Mouse (Mus musculus) megakaryocyte progenitor cell, adult 5-6 weeks (primary cell): ENCODE measurements around the gene Ccdc181. TPM values are rescaled to one million over a fixed set of nuclear protein-coding genes. Genes with fewer than 3 reads are reported as not detected.

Experiments used
- ATAC-seq: replicated peaks from 2 replicates; pipeline ENCODE4 v1.8.0; 2016; ENCODE audit warnings: mild to moderate bottlenecking, moderate TSS enrichment, inconsistent platforms; ENCODE audit not compliant: poor library complexity
- total RNA-seq, 2 experiments: library from RNA; stranded (forward) in 1 of 2; stranded (reverse) in 1 of 2; fragments of 157-497, 149-512 nt in 1 of 2; fragments of 200-1000 nt in 1 of 2; gene quantifications; 2 replicates each; pipeline versions ENCODE4 v1.2.3 to v1.2.4; 2015 to 2017

Ccdc181 gene
- total RNA-seq, 2 experiments from 2014 or later = 13.5 to 29.0 TPM

DNA sequence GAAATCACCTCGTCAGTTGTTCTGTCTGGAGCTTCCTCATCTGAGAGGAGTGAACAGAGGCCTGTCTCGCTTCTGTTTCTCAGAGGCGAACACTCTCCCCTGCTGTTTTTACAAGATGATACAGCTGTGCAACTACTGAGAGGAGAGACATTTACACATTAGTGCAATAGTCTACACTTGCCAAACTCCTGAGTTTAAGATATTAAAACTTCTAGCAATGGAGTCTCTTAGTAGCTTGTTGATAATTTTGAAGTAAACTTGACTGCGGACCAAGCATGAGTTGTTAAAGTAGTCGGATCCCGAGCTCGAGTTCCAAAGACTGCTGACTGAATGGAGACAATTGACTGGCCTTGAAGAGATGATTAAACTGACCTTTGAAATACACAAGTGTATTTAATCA lies 52.4 kb downstream of the Ccdc181 start:
- ATAC-seq = no peak

- no peak for ATAC-seq
These were observed 57.2 kb downstream of the Ccdc181 start for GRCm38 (mm10) chr1:164332559-164332958.

DNA sequence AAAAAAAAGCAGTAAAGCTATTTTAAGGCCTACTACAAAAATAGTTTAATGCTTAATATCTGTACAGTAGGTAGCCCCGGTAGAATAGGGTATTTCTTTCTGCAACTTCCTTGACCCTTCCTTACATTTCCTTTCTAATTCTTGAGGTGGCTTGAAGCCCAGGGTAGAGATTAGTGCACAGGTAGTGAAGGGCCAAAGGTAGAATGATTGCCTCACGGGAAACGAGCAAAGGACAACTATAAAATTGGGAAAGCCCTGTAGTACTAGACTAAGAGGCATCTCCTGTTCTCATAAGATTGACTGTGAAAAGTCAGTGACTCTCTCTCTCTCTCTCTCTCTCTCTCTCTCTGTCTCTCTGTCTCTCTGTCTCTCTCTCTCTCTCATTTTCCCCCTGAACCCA lies 60.0 kb downstream of the Ccdc181 start:
- no peak for ATAC-seq

GRCm38 (mm10) chr1:164335846-164336245 lies 60.5 kb downstream of the Ccdc181 start:
- ATAC-seq = no peak

Other genes with a start within 250 kb of the Ccdc181 start
- gene Sele, start 227.4 kb upstream of the Ccdc181 start, total RNA-seq (2015) = not detected in 2 replicates
- 0.07 and 0.12 TPM in 2 replicates for gene Sele, start 227.4 kb upstream of the Ccdc181 start, total RNA-seq (2017)
- 371 and 392 TPM in 2 replicates for gene Sell, start 213.6 kb upstream of the Ccdc181 start, total RNA-seq (2015)
- gene Sell, start 213.6 kb upstream of the Ccdc181 start, total RNA-seq (2017) = 234 and 258 TPM in 2 replicates
- gene Selp, start 160.3 kb upstream of the Ccdc181 start, total RNA-seq (2015) = 3.3 and 7.6 TPM in 2 replicates
- 0.68 and 2.0 TPM in 2 replicates for gene Selp, start 160.3 kb upstream of the Ccdc181 start, total RNA-seq (2017)
- gene F5, start 123.7 kb upstream of the Ccdc181 start, total RNA-seq (2015) = 8.6 and 9.2 TPM in 2 replicates
- 4.2 and 6.1 TPM in 2 replicates for gene F5, start 123.7 kb upstream of the Ccdc181 start, total RNA-seq (2017)
- gene Slc19a2, start 26.5 kb upstream of the Ccdc181 start, total RNA-seq (2015) = 10.3 and 10.6 TPM in 2 replicates
- gene Slc19a2, start 26.5 kb upstream of the Ccdc181 start, total RNA-seq (2017) = 4.4 and 5.1 TPM in 2 replicates
- 21.3 TPM in 2 replicates for gene Nme7, start 28.5 kb downstream of the Ccdc181 start, total RNA-seq (2015)
- gene Nme7, start 28.5 kb downstream of the Ccdc181 start, total RNA-seq (2017) = 36.5 and 43.8 TPM in 2 replicates
- 26.7 and 27.8 TPM in 2 replicates for gene Blzf1, start 31.9 kb downstream of the Ccdc181 start, total RNA-seq (2015)
- gene Blzf1, start 31.9 kb downstream of the Ccdc181 start, total RNA-seq (2017) = 54.7 and 62.6 TPM in 2 replicates
- gene Atp1b1, start 182.8 kb downstream of the Ccdc181 start, total RNA-seq (2015) = 10.5 and 11.8 TPM in 2 replicates
- gene Atp1b1, start 182.8 kb downstream of the Ccdc181 start, total RNA-seq (2017) = 7.9 and 15.2 TPM in 2 replicates